Mouse (Mus musculus) embryonic facial prominence, embryonic 14.5 days (tissue): ENCODE results near the gene Nav2. TPM values are rescaled to one million over a fixed set of nuclear protein-coding genes. Genes with fewer than 3 reads are reported as not detected.
A peak's percentile ranks its signal among the peaks of the same experiment; 100 is the strongest.

Source experiments
- ATAC-seq: fragments of 200-750 bp; cut with Nextera tagmentation; 2 replicates; pipeline ENCODE4 v1.8.0; 2017; ENCODE audit warnings: low read depth, moderate number of reproducible peaks, moderate TSS enrichment
- DNase-seq: peaks from one replicate; pipeline ENCODE4 v3.0.0-alpha.2; 2015; ENCODE audit warnings: low spot score
- H3K27ac ChIP-seq: fragments of 300-500 bp; sonication (generic); replicated peaks from 2 replicates; pipeline ENCODE4 v1.5.1; 2014; ENCODE audit warnings: low read depth, mild to moderate bottlenecking, low read length, moderate library complexity
- H3K27me3 ChIP-seq: fragments of 300-500 bp; sonication (generic); replicated peaks from 2 replicates; pipeline ENCODE4 v1.6.1; 2014; ENCODE audit warnings: low read length; ENCODE audit not compliant: control insufficient read depth, insufficient read depth
- H3K36me3 ChIP-seq: fragments of 300-500 bp; sonication (generic); 2 replicates; pipeline ENCODE4 v1.6.1; 2014; ENCODE audit warnings: low read length, mixed read lengths; ENCODE audit not compliant: control insufficient read depth, insufficient read depth
- H3K4me1 ChIP-seq: fragments of 300-500 bp; sonication (generic); 2 replicates; pipeline ENCODE4 v1.6.1; 2014; ENCODE audit warnings: antibody characterized with exemption, low read length; ENCODE audit not compliant: control insufficient read depth, insufficient read depth
- H3K4me2 ChIP-seq: fragments of 300-500 bp; sonication (generic); 2 replicates; pipeline ENCODE4 v1.6.1; 2014; ENCODE audit warnings: low read depth, mild to moderate bottlenecking, low read length, moderate library complexity, mixed read lengths
- H3K4me3 ChIP-seq: fragments of 300-500 bp; sonication (generic); 2 replicates; pipeline ENCODE4 v1.5.1; 2014; ENCODE audit warnings: low read depth, mild to moderate bottlenecking, low read length
- H3K9ac ChIP-seq: fragments of 300-500 bp; sonication (generic); 2 replicates; pipeline ENCODE4 v1.6.1; 2014; ENCODE audit warnings: low read depth, mild to moderate bottlenecking, low read length, moderate library complexity, mixed read lengths
- H3K9me3 ChIP-seq: fragments of 300-500 bp; sonication (generic); 2 replicates; pipeline ENCODE4 v1.6.1; 2016; ENCODE audit warnings: low read length; ENCODE audit not compliant: control insufficient read depth
- WGBS: fragments of 180-500 bp; shearing (Covaris S2); extraction: QIAGEN DNeasy Blood & Tissue Kit; methylation state at CpG from one replicate; pipeline ENCODE4 v1.1.7; 2014; 5-methylcytosine and 5-hydroxymethylcytosine counted together
- polyA plus RNA-seq: library from polyadenylated mRNA; unstranded; fragments of >200 nt; fragmentation: Nextera tagmentation; extraction: Ambion mirVana; gene quantifications from 2 replicates; pipeline ENCODE4 v1.2.1, GENCODE M21; 2014

Nav2 gene
- polyA plus RNA-seq, 1 experiment from 2014 or later, result 13.5 TPM

GRCm38 (mm10) chr7:49046347-49046989 lies 138.0 kb downstream of the Nav2 start:
- no peak for ATAC-seq
- H3K4me2 ChIP-seq, result no peak overlapping the region
- no peak overlapping the region for H3K27ac ChIP-seq
- H3K36me3 ChIP-seq, result no peaks in the 10 kb centered on the region
- peaks cover 4% of the 10 kb centered on the region for H3K4me1 ChIP-seq
- DNase-seq, result no peak
- no peak overlapping the region for H3K9ac ChIP-seq
- H3K27me3 ChIP-seq, result no peaks in the 10 kb centered on the region; the same call in 1 of the 2 replicates
- no peaks in the 10 kb centered on the region for H3K9me3 ChIP-seq
- WGBS, result 64% methylated on average over 6 of the region's 6 CpGs
- H3K4me3 ChIP-seq, result no peak overlapping the region

GRCm38 (mm10) chr7:49047336-49047735 lies 138.8 kb downstream of the Nav2 start:
- no peak overlapping the region for H3K27ac ChIP-seq
- H3K4me3 ChIP-seq, result no peak overlapping the region
- H3K9ac ChIP-seq, result no peak overlapping the region
- ATAC-seq (no peak), DNase-seq (peak; percentile 36)
- WGBS, result 37% methylated on average over 8 of the region's 8 CpGs
- H3K27me3 ChIP-seq, result no peaks in the 10 kb centered on the region; the same call in 1 of the 2 replicates
- no peak overlapping the region for H3K4me2 ChIP-seq
- H3K36me3 ChIP-seq, result no peaks in the 10 kb centered on the region
- H3K4me1 ChIP-seq, result peaks cover 4% of the 10 kb centered on the region
- H3K9me3 ChIP-seq, result no peaks in the 10 kb centered on the region

GRCm38 (mm10) chr7:49052871-49053618 lies 144.5 kb downstream of the Nav2 start:
- no peak overlapping the region for H3K4me2 ChIP-seq
- DNase-seq, result no peak
- no peak overlapping the region for H3K27ac ChIP-seq
- H3K36me3 ChIP-seq, result no peaks in the 10 kb centered on the region
- H3K27me3 ChIP-seq, result no peaks in the 10 kb centered on the region
- WGBS, result 83% methylated on average over 9 of the region's 9 CpGs
- no peak overlapping the region for H3K9ac ChIP-seq
- ATAC-seq, result no peak
- no peaks in the 10 kb centered on the region for H3K9me3 ChIP-seq
- peaks cover 6% of the 10 kb centered on the region; the same call in 1 of the 2 replicates for H3K4me1 ChIP-seq
- no peak overlapping the region for H3K4me3 ChIP-seq

- 86% methylated on average over 9 of the region's 10 CpGs for WGBS
- no peak overlapping the region for H3K4me3 ChIP-seq
- DNase-seq (no peak), ATAC-seq (no peak)
- H3K27ac ChIP-seq, result no peak overlapping the region
- peaks cover 7% of the 10 kb centered on the region; the same call in 1 of the 2 replicates for H3K4me1 ChIP-seq
- no peak overlapping the region for H3K4me2 ChIP-seq
- H3K36me3 ChIP-seq, result no peaks in the 10 kb centered on the region
- no peaks in the 10 kb centered on the region for H3K9me3 ChIP-seq
- no peak overlapping the region for H3K9ac ChIP-seq
- no peaks in the 10 kb centered on the region for H3K27me3 ChIP-seq
Measured at GRCm38 (mm10) chr7:49055273-49055672, 146.8 kb downstream of the Nav2 start.

- ATAC-seq (no peak), DNase-seq (no peak)
- no peak overlapping the region for H3K4me2 ChIP-seq
- 56% methylated on average over 8 of the region's 8 CpGs for WGBS
- H3K27me3 ChIP-seq, result no peaks in the 10 kb centered on the region
- no peak overlapping the region for H3K27ac ChIP-seq
- no peaks in the 10 kb centered on the region for H3K9me3 ChIP-seq
- H3K9ac ChIP-seq, result no peak overlapping the region
- H3K4me3 ChIP-seq, result no peak overlapping the region
- H3K36me3 ChIP-seq, result no peaks in the 10 kb centered on the region
- H3K4me1 ChIP-seq, result peaks cover 7% of the 10 kb centered on the region; the same call in 1 of the 2 replicates
Measured at GRCm38 (mm10) chr7:49058304-49059012, 149.9 kb downstream of the Nav2 start.

- 68% methylated on average over 4 of the region's 4 CpGs for WGBS
- Histone ChIP-seq H3K4me3 (no peak overlapping the region), H3K9ac (no peak overlapping the region), H3K9me3 (no peaks in the 10 kb centered on the region), H3K36me3 (no peaks in the 10 kb centered on the region), H3K4me1 (no peaks in the 10 kb centered on the region), H3K27ac (no peak overlapping the region), H3K4me2 (no peak overlapping the region), H3K27me3 (no peaks in the 10 kb centered on the region)
- peak; percentile 79 for DNase-seq
- no peak for ATAC-seq
Measured at GRCm38 (mm10) chr7:49064792-49065521, 156.4 kb downstream of the Nav2 start.

GRCm38 (mm10) chr7:49065621-49066475 lies 157.3 kb downstream of the Nav2 start:
- H3K4me2 ChIP-seq, result no peak overlapping the region
- H3K9ac ChIP-seq, result no peak overlapping the region
- no peaks in the 10 kb centered on the region for H3K4me1 ChIP-seq
- ATAC-seq (no peak), DNase-seq (no peak)
- H3K36me3 ChIP-seq, result no peaks in the 10 kb centered on the region
- H3K9me3 ChIP-seq, result no peaks in the 10 kb centered on the region
- no peak overlapping the region for H3K4me3 ChIP-seq
- no peak overlapping the region for H3K27ac ChIP-seq
- H3K27me3 ChIP-seq, result no peaks in the 10 kb centered on the region
- WGBS, result 56% methylated on average over 9 of the region's 9 CpGs
